Mouse (Mus musculus): ENCODE data around the gene Tmem88.

The Tmem88 gene

GRCm38 (mm10) chr11:69416509-69416908, 18.5 kb upstream of the Tmem88 start:
- DNase-seq (ENCODE audit: low read depth, low spot score): no peak

GRCm38 (mm10) chr11:69415668-69416451, 17.8 kb upstream of the Tmem88 start:
- DNase-seq (ENCODE audit: low read depth, low spot score): peak; percentile 81

- peak; percentile 53 for DNase-seq (ENCODE audit: low read depth, low spot score)
These were observed 17.3 kb upstream of the Tmem88 start for GRCm38 (mm10) chr11:69415327-69415667.

DNA sequence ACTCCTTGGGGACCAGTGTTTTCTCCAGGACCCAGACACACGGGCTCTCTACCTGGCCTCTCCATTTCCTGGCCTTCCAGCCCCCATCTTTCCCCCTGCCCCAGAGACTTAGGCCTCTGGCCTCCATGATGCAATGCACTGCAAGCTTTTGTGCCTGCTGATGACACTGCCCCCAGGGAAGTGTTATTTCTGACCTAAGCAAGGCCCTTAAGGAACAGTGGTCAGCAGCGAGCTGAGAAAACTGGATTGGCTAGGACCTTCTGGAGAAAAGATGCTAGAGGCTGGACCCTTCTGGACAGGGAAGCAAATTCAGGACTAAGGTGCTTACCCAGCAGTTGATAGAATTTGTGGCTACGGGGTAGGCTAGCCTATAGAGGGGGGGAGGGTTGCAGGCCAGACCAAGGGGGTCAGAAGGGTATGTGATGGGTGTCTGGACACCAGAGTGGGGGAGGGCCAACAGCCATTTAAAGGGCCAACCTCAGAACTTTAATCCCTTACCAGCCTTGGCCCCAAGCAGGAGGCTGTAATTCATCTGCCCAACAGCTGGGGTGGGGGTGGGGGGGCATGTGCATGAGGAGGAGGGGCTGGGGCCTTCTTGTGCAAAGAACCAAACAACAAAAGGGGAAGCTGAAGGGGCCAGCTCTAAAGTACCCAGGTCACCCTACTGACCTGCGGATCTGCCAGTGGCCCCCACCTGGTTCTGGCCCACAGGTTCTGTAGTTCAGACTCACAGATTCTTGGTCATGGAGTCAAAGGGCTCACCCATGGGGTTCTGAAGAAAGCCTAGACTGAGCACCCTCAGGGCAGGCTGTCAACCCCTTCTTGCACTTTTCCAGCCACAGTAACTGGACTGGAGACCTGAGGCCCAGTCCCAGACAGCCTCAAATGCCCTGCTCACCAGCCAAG, 16.6 kb upstream of the Tmem88 start:
- peak; percentile 55 for DNase-seq (ENCODE audit: low read depth, low spot score)

GRCm38 (mm10) chr11:69413221-69414181, 15.5 kb upstream of the Tmem88 start, which contains the start of gene Kdm6b:
Kdm6b (minus strand) TSS chr11:69413675.
- DNase-seq (ENCODE audit: low read depth, low spot score): peak; percentile 67

GRCm38 (mm10) chr11:69412548-69412947, 14.5 kb upstream of the Tmem88 start:
- DNase-seq (ENCODE audit: low read depth, low spot score): no peak

- DNase-seq (ENCODE audit: low read depth, low spot score): no peak
These were observed 13.6 kb upstream of the Tmem88 start for GRCm38 (mm10) chr11:69411538-69412203.

- DNase-seq (ENCODE audit: low read depth, low spot score): peak; percentile 98
These were observed 13.1 kb upstream of the Tmem88 start for GRCm38 (mm10) chr11:69411073-69411535.

- peak; percentile 43 for DNase-seq (ENCODE audit: low read depth, low spot score)
These were observed 12.5 kb upstream of the Tmem88 start for GRCm38 (mm10) chr11:69410310-69411072.

DNA sequence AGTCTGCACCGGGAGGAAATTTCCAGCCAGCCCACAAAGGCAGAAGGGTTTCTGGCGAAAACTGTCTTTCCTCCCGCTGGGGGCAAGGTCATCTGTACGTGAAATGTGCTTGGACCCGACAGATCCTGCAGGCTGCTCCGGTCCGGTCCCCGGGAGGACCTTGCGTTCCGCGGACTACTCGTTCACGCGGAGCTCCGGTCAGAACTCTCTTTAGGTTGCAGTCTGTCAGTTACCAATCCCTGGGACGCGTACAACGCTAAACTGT, 11.9 kb upstream of the Tmem88 start:
- DNase-seq (ENCODE audit: low read depth, low spot score): no peak

DNA sequence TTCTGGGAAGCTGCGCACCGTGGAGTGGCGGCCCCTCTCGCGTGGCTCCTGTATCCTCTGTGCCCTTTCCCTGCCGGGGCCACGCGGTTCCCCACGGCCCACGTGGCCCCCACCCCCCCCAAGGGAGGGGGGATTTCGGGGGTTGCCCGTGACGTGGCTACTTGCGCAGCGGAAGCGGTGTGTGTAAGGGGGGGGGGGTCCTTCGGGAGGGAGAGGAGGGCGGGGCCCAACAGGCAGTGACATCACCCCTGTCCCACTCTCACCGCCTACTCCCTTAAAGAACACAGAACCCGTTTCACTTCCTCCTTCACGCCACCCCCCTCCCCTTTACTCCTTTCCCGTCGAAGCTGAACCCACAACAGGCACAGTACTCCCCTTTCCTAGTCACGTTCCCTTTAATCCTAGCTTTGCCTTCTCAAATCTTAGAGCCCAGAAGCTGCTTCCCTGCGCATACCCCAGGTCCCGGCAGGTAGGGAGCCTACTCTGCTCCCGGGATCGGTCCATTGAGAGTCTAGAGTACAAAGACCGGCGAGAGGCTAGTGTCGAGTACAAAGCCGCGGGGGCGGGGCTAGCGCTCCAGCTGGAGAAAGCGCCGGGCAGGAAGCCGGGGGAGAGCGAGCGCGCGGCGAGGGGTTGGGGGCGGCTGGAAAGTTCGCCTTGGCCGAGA, 11.5 kb upstream of the Tmem88 start:
- DNase-seq (ENCODE audit: low read depth, low spot score): peak; percentile 80

DNA sequence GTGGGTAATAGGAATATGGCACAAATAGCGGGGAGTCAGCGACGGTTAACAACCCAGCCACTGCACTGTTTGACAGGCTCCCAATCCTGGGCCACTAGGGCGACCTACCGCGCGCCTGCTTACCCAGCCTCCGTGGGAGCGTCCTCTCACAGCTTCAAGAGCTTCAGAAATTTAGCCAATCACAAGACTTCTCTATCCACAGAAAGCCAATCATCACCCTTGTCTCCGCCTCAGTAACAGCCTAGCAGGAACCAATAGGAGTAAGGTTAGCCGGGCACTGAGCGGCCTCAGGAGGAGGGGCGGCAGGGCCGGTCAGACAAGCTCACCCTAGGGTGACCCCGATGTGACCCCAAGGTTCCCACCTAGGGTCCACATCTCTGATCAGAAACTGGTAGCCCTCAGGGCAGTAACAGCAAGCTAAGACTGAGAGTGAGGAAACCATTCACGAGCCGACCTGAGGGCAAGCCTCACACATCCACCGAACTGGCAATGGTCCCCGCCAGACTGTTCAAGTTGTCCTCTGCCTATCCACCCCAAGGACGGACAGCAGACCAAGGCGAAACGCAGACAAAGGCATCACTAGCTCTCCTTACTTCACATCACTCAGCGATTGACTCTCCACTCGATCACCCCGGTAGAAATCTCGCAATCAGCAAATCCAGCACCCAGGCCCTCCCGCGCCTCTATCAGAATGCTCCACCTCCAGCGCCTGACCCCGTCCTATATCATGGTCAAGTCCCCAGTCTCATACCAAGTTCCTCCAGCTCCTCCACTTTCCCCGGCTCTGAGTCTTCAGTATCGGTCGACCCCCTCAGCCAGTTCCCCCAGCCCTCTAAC, 10.7 kb upstream of the Tmem88 start:
- DNase-seq (ENCODE audit: low read depth, low spot score): peak; percentile 92

GRCm38 (mm10) chr11:69407724-69408004, 9.6 kb upstream of the Tmem88 start:
- no peak for DNase-seq (ENCODE audit: low read depth, low spot score)

GRCm38 (mm10) chr11:69406867-69407723, 9.1 kb upstream of the Tmem88 start:
- DNase-seq (ENCODE audit: low read depth, low spot score): no peak

GRCm38 (mm10) chr11:69406282-69406681, 8.2 kb upstream of the Tmem88 start:
- no peak for DNase-seq (ENCODE audit: low read depth, low spot score)

DNA sequence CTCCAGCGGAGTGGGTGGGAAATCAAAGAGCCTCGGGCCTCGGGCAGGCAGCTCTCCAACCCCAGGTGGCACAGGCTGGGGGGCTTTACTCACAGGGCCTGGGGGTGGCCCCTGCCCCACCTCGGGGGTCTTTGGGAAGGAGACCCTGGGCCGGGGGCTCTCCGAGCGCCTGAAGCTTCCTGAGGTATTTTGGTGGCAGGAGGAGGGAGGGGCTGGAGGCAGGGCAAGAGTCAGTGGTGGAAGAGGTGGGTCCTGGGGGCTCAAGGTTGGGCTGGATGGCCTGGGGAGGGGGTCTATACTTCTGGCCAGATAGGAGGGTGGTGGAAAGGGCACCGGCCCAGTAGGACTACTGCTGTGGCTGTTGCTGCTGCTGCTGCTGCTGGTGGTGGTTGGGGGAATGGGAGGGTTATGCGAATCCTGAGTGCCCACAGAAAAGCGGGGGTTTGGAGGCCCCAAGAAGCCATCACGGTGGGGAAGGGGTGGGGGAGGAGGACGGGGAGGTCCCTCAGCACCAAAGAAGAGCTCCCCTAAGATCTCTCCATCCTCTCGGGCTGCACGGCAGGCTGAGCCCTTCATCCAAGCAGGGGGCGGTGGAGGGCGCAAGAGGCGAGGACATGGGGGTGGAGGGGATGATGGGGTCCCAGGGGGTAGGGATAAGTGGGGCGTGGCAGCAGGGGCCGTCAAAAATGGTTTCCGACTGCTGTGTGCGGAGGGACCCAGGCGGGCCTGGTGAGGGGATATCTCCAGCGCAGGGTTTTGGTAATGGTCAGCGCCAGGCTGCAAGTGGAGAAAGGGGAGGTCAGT, 7.6 kb upstream of the Tmem88 start:
- no peak for DNase-seq (ENCODE audit: low read depth, low spot score)

Data from forelimb bud, embryonic 11.5 days (tissue).